Mouse (Mus musculus) heart, postnatal 0 days (tissue): ENCODE results near the gene Prr14l. TPM values are rescaled to one million over a fixed set of nuclear protein-coding genes. Genes with fewer than 3 reads are reported as not detected.
A peak's percentile ranks its signal among the peaks of the same experiment; 100 is the strongest.

Experiments
- ATAC-seq: fragments of 200-750 bp; cut with Nextera tagmentation; 2 replicates; pipeline ENCODE4 v1.8.0; 2017; ENCODE audit warnings: low read depth, moderate number of reproducible peaks, moderate library complexity; ENCODE audit not compliant: insufficient read depth
- DNase-seq: peaks from one replicate; pipeline ENCODE4 v3.0.0-alpha.2; 2016; ENCODE audit warnings: low spot score
- H3K27ac ChIP-seq: fragments of 300-500 bp; sonication (generic); 2 replicates; pipeline ENCODE4 v1.5.1; 2014; ENCODE audit warnings: low read depth, mild to moderate bottlenecking
- H3K27me3 ChIP-seq: fragments of 300-500 bp; sonication (generic); 2 replicates; pipeline ENCODE4 v1.6.1; 2014; ENCODE audit warnings: low read length, mixed read lengths; ENCODE audit not compliant: control insufficient read depth, insufficient read depth
- H3K36me3 ChIP-seq: fragments of 300-500 bp; sonication (generic); replicated peaks from 2 replicates; pipeline ENCODE4 v1.6.1; 2014; ENCODE audit warnings: low read length, mixed read lengths; ENCODE audit not compliant: control insufficient read depth, insufficient read depth
- H3K4me1 ChIP-seq: fragments of 300-500 bp; sonication (generic); 2 replicates; pipeline ENCODE4 v1.6.1; 2014; ENCODE audit warnings: antibody characterized with exemption; ENCODE audit not compliant: control insufficient read depth, insufficient read depth
- H3K4me2 ChIP-seq: fragments of 300-500 bp; sonication (generic); 2 replicates; pipeline ENCODE4 v1.6.1; 2014; ENCODE audit warnings: low read depth, mild to moderate bottlenecking, low read length, moderate library complexity
- H3K4me3 ChIP-seq: fragments of 300-500 bp; sonication (generic); 2 replicates; pipeline ENCODE4 v1.5.1; 2014; ENCODE audit warnings: low read depth, low read length
- H3K9ac ChIP-seq: fragments of 300-500 bp; sonication (generic); replicated peaks from 2 replicates; pipeline ENCODE4 v1.6.1; 2014; ENCODE audit warnings: low read depth, low read length, mixed read lengths
- H3K9me3 ChIP-seq: fragments of 300-500 bp; sonication (generic); replicated peaks from 2 replicates; pipeline ENCODE4 v1.6.1; 2016; ENCODE audit warnings: low read length; ENCODE audit not compliant: control insufficient read depth
- CTCF ChIP-seq: IDR thresholded peaks from 2 replicates; pipeline ENCODE4 v1.5.1; 2016; ENCODE audit warnings: antibody characterized with exemption, control low read depth, low read depth
- EP300 ChIP-seq: IDR thresholded peaks from 2 replicates; pipeline ENCODE4 v1.6.1; 2016; ENCODE audit warnings: antibody characterized with exemption, low read depth
- WGBS: fragments of 180-500 bp; shearing (Covaris S2); extraction: QIAGEN DNeasy Blood & Tissue Kit; methylation state at CpG from one replicate; pipeline ENCODE4 v1.1.7; 2014; 5-methylcytosine and 5-hydroxymethylcytosine counted together
- polyA plus RNA-seq: library from polyadenylated mRNA; unstranded; fragments of >200 nt; fragmentation: Nextera tagmentation; extraction: Ambion mirVana; gene quantifications from 2 replicates; pipeline ENCODE4 v1.2.1, GENCODE M21; 2015
- total RNA-seq: library from RNA; depleted of rRNA; stranded (reverse); fragments of >200 nt; gene quantifications from 2 replicates; pipeline ENCODE4 v1.2.3, GENCODE M21; 2014; ENCODE audit warnings: low replicate concordance

The Prr14l gene
- total and polyA plus RNA-seq, 2 experiments from 2014 or later, result 5.4 to 15.5 TPM

DNA sequence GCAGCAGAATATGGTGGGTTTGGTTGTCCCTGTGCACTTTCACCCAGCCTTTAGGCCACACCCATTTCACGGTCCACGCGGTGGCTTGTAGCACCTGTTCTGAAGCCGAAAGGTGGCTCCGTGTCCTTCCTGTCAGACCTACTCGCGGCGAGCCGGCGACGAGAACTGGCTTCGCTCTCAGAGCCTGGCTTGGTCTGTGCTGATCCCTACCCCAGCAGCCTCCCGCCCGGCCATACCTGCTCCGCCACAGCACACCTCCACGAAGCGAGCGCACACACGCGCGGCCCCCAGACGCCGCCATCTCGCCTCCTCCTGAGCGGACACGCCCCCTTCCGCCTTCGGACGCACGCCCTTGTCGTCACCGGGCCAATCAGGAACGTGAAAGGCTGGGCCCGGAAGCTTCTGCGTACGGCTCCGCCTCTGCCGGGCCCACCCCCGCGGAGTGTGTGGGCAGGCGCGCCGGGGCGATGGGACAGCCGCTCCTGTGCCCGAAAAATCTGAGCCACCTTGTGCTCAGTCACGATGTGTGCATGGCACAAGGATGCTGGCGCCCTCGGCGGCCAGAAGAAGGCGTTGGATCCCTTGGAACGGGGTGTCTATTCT is 68.6 kb downstream of the Prr14l start, which contains the start of gene Pisd:
Pisd (minus strand) TSS at position 334 of the 603 bp plus-strand sequence.
- peak; percentile 94 for DNase-seq
- Histone ChIP-seq H3K27ac (peak within 1 kb of the TSS; percentile 30; the same call in 1 of the 2 replicates), H3K4me1 (peaks cover 4% of the 10 kb centered on the region; the same call in 1 of the 2 replicates), H3K27me3 (no peaks in the 10 kb centered on the region), H3K4me3 (peak within 1 kb of the TSS; percentile 92), H3K4me2 (peak within 1 kb of the TSS; percentile 90), H3K36me3 (peaks cover 6% of the 10 kb centered on the region; the same call in 1 of the 2 replicates), H3K9me3 (no peaks in the 10 kb centered on the region), H3K9ac (peak within 1 kb of the TSS; percentile 80)
- 2% methylated on average over 52 of the region's 52 CpGs for WGBS
- TF ChIP-seq EP300 (no peak), CTCF (peak; percentile 29)
- peak; percentile 99 for ATAC-seq

- H3K27me3 ChIP-seq, result no peaks in the 10 kb centered on the region
- H3K4me2 ChIP-seq, result peak overlapping the region; percentile 90
- H3K4me3 ChIP-seq, result peak overlapping the region; percentile 92
- H3K36me3 ChIP-seq, result peaks cover 4% of the 10 kb centered on the region; the same call in 1 of the 2 replicates
- H3K27ac ChIP-seq, result no peak overlapping the region
- ATAC-seq (no peak), DNase-seq (no peak)
- H3K9ac ChIP-seq, result peak overlapping the region; percentile 80
- TF ChIP-seq EP300 (no peak), CTCF (no peak)
- 18% methylated on average over 5 of the region's 5 CpGs for WGBS
- peaks cover 4% of the 10 kb centered on the region; the same call in 1 of the 2 replicates for H3K4me1 ChIP-seq
- H3K9me3 ChIP-seq, result no peaks in the 10 kb centered on the region
Observed at GRCm38 (mm10) chr5:32784726-32785125, 69.3 kb downstream of the Prr14l start.

DNA sequence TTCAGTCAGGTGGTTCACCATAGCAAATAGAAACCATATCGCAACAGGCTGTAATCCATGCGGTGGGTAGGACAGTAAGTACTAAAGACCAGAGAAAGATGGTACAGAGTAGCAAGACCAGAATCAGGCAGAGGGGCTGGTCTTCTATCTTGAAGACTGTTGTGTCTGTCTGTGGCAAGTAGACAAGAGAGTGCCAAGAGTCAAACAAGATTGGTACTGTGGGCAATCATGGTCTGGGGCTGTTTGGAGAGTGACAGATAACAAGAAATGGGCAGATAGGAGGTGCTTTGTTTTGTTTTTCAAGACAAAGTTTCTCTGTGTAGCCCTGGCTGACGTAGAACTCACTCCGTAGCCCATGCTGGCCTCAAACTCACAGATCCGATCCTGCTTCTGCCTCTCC is 72.5 kb downstream of the Prr14l start:
- no peak overlapping the region for H3K9ac ChIP-seq
- DNase-seq, result no peak
- WGBS, result 89% methylated on average over 5 of the region's 5 CpGs

GRCm38 (mm10) chr5:32778168-32778567 is 75.9 kb downstream of the Prr14l start:
- DNase-seq (no peak), ATAC-seq (no peak)
- no peak overlapping the region for H3K9ac ChIP-seq
- H3K27me3 ChIP-seq, result no peaks in the 10 kb centered on the region
- H3K4me3 ChIP-seq, result no peak overlapping the region
- peaks cover 11% of the 10 kb centered on the region; the same call in 1 of the 2 replicates for H3K36me3 ChIP-seq
- 64% methylated on average over 3 of the region's 3 CpGs for WGBS
- H3K27ac ChIP-seq, result no peak overlapping the region
- H3K4me2 ChIP-seq, result no peak overlapping the region
- no peaks in the 10 kb centered on the region for H3K9me3 ChIP-seq
- TF ChIP-seq EP300, result no peak
- no peak for TF ChIP-seq CTCF
- H3K4me1 ChIP-seq, result no peaks in the 10 kb centered on the region

More for the DNA sequence above, 72.5 kb downstream of the Prr14l start:
- H3K4me3 ChIP-seq, result no peak overlapping the region
- H3K36me3 ChIP-seq, result no peaks in the 10 kb centered on the region
- H3K9me3 ChIP-seq, result no peaks in the 10 kb centered on the region
- no peak overlapping the region for H3K4me2 ChIP-seq
- H3K27me3 ChIP-seq, result no peaks in the 10 kb centered on the region
- TF ChIP-seq CTCF, result no peak
- TF ChIP-seq EP300, result no peak
- H3K27ac ChIP-seq, result no peak overlapping the region
- peaks cover 4% of the 10 kb centered on the region; the same call in 1 of the 2 replicates for H3K4me1 ChIP-seq
- no peak for ATAC-seq

GRCm38 (mm10) chr5:32772361-32772760 is 81.7 kb downstream of the Prr14l start:
- Histone ChIP-seq H3K4me3 (no peak overlapping the region), H3K9me3 (no peaks in the 10 kb centered on the region), H3K9ac (no peak overlapping the region), H3K4me2 (no peak overlapping the region), H3K36me3 (peaks cover 15% of the 10 kb centered on the region; the same call in 1 of the 2 replicates), H3K27ac (no peak overlapping the region), H3K4me1 (no peaks in the 10 kb centered on the region), H3K27me3 (no peaks in the 10 kb centered on the region)
- no peak for TF ChIP-seq CTCF
- TF ChIP-seq EP300, result no peak
- no peak for DNase-seq
- 85% methylated on average over 2 of the region's 2 CpGs for WGBS
- no peak for ATAC-seq
